Mouse (Mus musculus) heart, adult 2 months (tissue): ENCODE results near the gene Shpk. TPM values are rescaled to one million over a fixed set of nuclear protein-coding genes. Genes with fewer than 3 reads are reported as not detected.
A peak's percentile ranks its signal among the peaks of the same experiment; 100 is the strongest.

Experiments
- DNase-seq, 2 experiments: peaks; one replicate each; pipeline ENCODE4 v3.0.0; 2021
- H3K27ac ChIP-seq: fragments of 200-600 bp; 2 replicates; pipeline ENCODE4 v1.8.1; 2022
- H3K27me3 ChIP-seq: fragments of 200-500 bp; 2 replicates; pipeline ENCODE4 v1.6.1; 2012; ENCODE audit warnings: mild to moderate bottlenecking, low read length, inconsistent platforms, mixed read lengths; ENCODE audit not compliant: control insufficient read depth, insufficient read depth
- H3K36me3 ChIP-seq: fragments of 200-500 bp; 2 replicates; pipeline ENCODE4 v1.6.1; 2012; ENCODE audit warnings: low read length, inconsistent platforms; ENCODE audit not compliant: control insufficient read depth, insufficient read depth
- H3K4me1 ChIP-seq: fragments of 200-500 bp; 2 replicates; pipeline ENCODE4 v1.6.1; 2011; ENCODE audit warnings: low read length; ENCODE audit not compliant: control insufficient read depth, insufficient read depth
- H3K4me3 ChIP-seq: fragments of 200-600 bp; 2 replicates; pipeline ENCODE4 v1.8.1; 2022
- H3K79me2 ChIP-seq: fragments of 200-500 bp; replicated peaks from 2 replicates; pipeline ENCODE4 v1.6.1; 2012; ENCODE audit warnings: mild to moderate bottlenecking, inconsistent platforms, low read length, moderate library complexity, mixed read lengths; ENCODE audit not compliant: control insufficient read depth, insufficient read depth
- H3K9ac ChIP-seq: fragments of 200-500 bp; 2 replicates; pipeline ENCODE4 v1.6.1; 2012; ENCODE audit warnings: low read depth, mild to moderate bottlenecking, control low read depth, inconsistent platforms, low read length, mixed read lengths
- CTCF ChIP-seq: fragments of 200-600 bp; IDR thresholded peaks from 2 replicates; pipeline ENCODE4 v1.8.1; 2022; ENCODE audit warnings: antibody characterized with exemption, mild to moderate bottlenecking, moderate library complexity
- EP300 ChIP-seq: fragments of 200-500 bp; IDR thresholded peaks from 2 replicates; pipeline ENCODE4 v1.6.1; 2011; ENCODE audit warnings: low read depth, low read length, control low read depth; ENCODE audit not compliant: insufficient read depth
- POLR2A ChIP-seq: fragments of 200-500 bp; IDR thresholded peaks from 2 replicates; pipeline ENCODE4 v1.6.1; 2011; ENCODE audit warnings: mild to moderate bottlenecking, low read depth, low read length, control low read depth; ENCODE audit not compliant: insufficient read depth
- WGBS: fragments of 180-500 bp; shearing (Covaris S2); methylation state at CpG from one replicate; pipeline ENCODE4 v1.1.7; 2018; 5-methylcytosine and 5-hydroxymethylcytosine counted together
- intact Hi-C: fragments of 180-260 bp; cut with DNase I; formaldehyde crosslinking; loops from one replicate; pipeline ENCODE4 v1.15.1; 2025
- polyA plus RNA-seq: library from polyadenylated mRNA; depleted of rRNA; stranded (reverse); fragments of >200 nt; gene quantifications from 2 replicates; pipeline ENCODE4 v1.2.3, GENCODE M21; 2012
- total RNA-seq, 2 experiments: library from RNA; stranded (reverse); gene quantifications; 2 replicates each; pipeline ENCODE4 v1.2.3; 2021

Shpk gene
- total and polyA plus RNA-seq, 3 experiments: 0.97 to 2.2 (median 1.1) TPM

- H3K27ac ChIP-seq: no peak overlapping the region
- no peak overlapping the region for H3K4me3 ChIP-seq
- intact Hi-C loops: no loop called here
- no peaks in the 10 kb centered on the region for H3K79me2 ChIP-seq
- H3K27me3 ChIP-seq: no peaks in the 10 kb centered on the region
- 44% methylated on average over 2 of the region's 2 CpGs for WGBS
- no peak for TF ChIP-seq EP300
- no peak for TF ChIP-seq POLR2A
- no peak for TF ChIP-seq CTCF
- H3K4me1 ChIP-seq: peaks cover 12% of the 10 kb centered on the region
- H3K36me3 ChIP-seq: no peaks in the 10 kb centered on the region
- no peak overlapping the region for H3K9ac ChIP-seq
- no peak for DNase-seq
These were observed 33.3 kb downstream of the Shpk start for GRCm38 (mm10) chr11:73232513-73232912.

GRCm38 (mm10) chr11:73233992-73234391, 34.7 kb downstream of the Shpk start, which contains the start of gene Trpv1:
Gene Trpv1 (plus strand): TSS chr11:73234292.
- TF ChIP-seq CTCF (no peak), POLR2A (no peak), EP300 (no peak)
- Histone ChIP-seq H3K27me3 (no peaks in the 10 kb centered on the region), H3K9ac (no peak within 1 kb of the TSS), H3K4me1 (peaks cover 12% of the 10 kb centered on the region), H3K4me3 (no peak within 1 kb of the TSS), H3K36me3 (no peaks in the 10 kb centered on the region), H3K79me2 (no peaks in the 10 kb centered on the region), H3K27ac (no peak within 1 kb of the TSS)
- WGBS: 89% methylated on average over 5 of the region's 5 CpGs
- DNase-seq: no peak
- intact Hi-C loops: no loop called here

GRCm38 (mm10) chr11:73235990-73236701, 36.9 kb downstream of the Shpk start:
- Histone ChIP-seq H3K36me3 (no peaks in the 10 kb centered on the region), H3K27me3 (no peaks in the 10 kb centered on the region), H3K27ac (peak overlapping the region; percentile 83), H3K9ac (peak overlapping the region; percentile 12; the same call in 1 of the 2 replicates), H3K4me1 (peaks cover 12% of the 10 kb centered on the region), H3K4me3 (no peak overlapping the region), H3K79me2 (no peaks in the 10 kb centered on the region)
- intact Hi-C loops: loop anchor here (5.0 kb wide), 1 partner anchor 46 kb away; no protein-coding TSS in a partner anchor
- 13% methylated on average over 5 of the region's 5 CpGs for WGBS
- DNase-seq: peak; percentile 79 to 86
- peak; percentile 40 for TF ChIP-seq CTCF
- no peak for TF ChIP-seq POLR2A
- TF ChIP-seq EP300: peak; percentile 67; the same call in 1 of the 2 replicates

- Histone ChIP-seq H3K4me3 (no peak overlapping the region), H3K4me1 (peaks cover 12% of the 10 kb centered on the region), H3K9ac (no peak overlapping the region), H3K27me3 (no peaks in the 10 kb centered on the region), H3K27ac (peak overlapping the region; percentile 29), H3K79me2 (no peaks in the 10 kb centered on the region), H3K36me3 (no peaks in the 10 kb centered on the region)
- 35% methylated on average over 3 of the region's 3 CpGs for WGBS
- intact Hi-C loops: loop anchor here (5.0 kb wide), 1 partner anchor 46 kb away; no protein-coding TSS in a partner anchor
- TF ChIP-seq POLR2A: no peak
- no peak for TF ChIP-seq EP300
- TF ChIP-seq CTCF: no peak
- DNase-seq: no peak
These were observed 37.5 kb downstream of the Shpk start for GRCm38 (mm10) chr11:73236731-73237130.

- no peak overlapping the region for H3K27ac ChIP-seq
- H3K4me3 ChIP-seq: no peak overlapping the region
- intact Hi-C loops: no loop called here
- H3K79me2 ChIP-seq: no peaks in the 10 kb centered on the region
- H3K4me1 ChIP-seq: no peaks in the 10 kb centered on the region
- no peak for TF ChIP-seq CTCF
- TF ChIP-seq POLR2A: no peak
- no peak for TF ChIP-seq EP300
- no peak for DNase-seq
- H3K36me3 ChIP-seq: no peaks in the 10 kb centered on the region
- H3K27me3 ChIP-seq: no peaks in the 10 kb centered on the region
- H3K9ac ChIP-seq: no peak overlapping the region
- WGBS: 72% methylated on average over 6 of the region's 6 CpGs
These were observed 42.9 kb downstream of the Shpk start for GRCm38 (mm10) chr11:73242199-73242598.

GRCm38 (mm10) chr11:73242777-73243176, 43.5 kb downstream of the Shpk start:
- no peaks in the 10 kb centered on the region for H3K27me3 ChIP-seq
- no peaks in the 10 kb centered on the region for H3K36me3 ChIP-seq
- H3K4me1 ChIP-seq: no peaks in the 10 kb centered on the region
- no peaks in the 10 kb centered on the region for H3K79me2 ChIP-seq
- no peak overlapping the region for H3K9ac ChIP-seq
- H3K4me3 ChIP-seq: no peak overlapping the region
- DNase-seq: no peak
- H3K27ac ChIP-seq: no peak overlapping the region
- intact Hi-C loops: no loop called here
- TF ChIP-seq POLR2A (no peak), EP300 (no peak), CTCF (no peak)
- 87% methylated on average over 4 of the region's 4 CpGs for WGBS
